Comparison of ENCODE assay signal across 19 mouse cellular contexts in genomic region chr8:10989946-10990345, GRCm38 (mm10). TPM values are rescaled to one million over a fixed set of nuclear protein-coding genes. Genes with fewer than 3 reads are reported as not detected.
DNase-seq lines count a peak whose midpoint lies in the region; ATAC-seq and TF ChIP-seq lines count a peak whose summit lies in the region.
"Had no signal": no experiment of that assay in that cellular context is flagged by ENCODE, and none has a peak within 500 bp of the region (broad histone marks: within the 10 kb centered on the region; RNA-seq: fewer than 3 reads in every experiment).

No protein-coding gene starts in this region.

- H3K4me3 ChIP-seq in gastrocnemius, adult 2 months: no peak overlapping the region
- peak overlapping the region; percentile 10; the same call in 1 of the 2 replicates for H3K4me3 ChIP-seq in liver, embryonic 12.5 days

- peaks cover 98% of the 10 kb centered on the region for H3K4me1 ChIP-seq in liver, embryonic 12.5 days

- no peaks in the 10 kb centered on the region for H3K9me3 ChIP-seq in liver, embryonic 12.5 days (replicated peaks)
- H3K9me3 ChIP-seq: heart, embryonic 10.5 days had no signal

- H3K4me2 ChIP-seq in liver, embryonic 12.5 days: peak overlapping the region; percentile 61

- peaks cover 75% of the 10 kb centered on the region for H3K36me3 ChIP-seq in liver, embryonic 12.5 days

- H3K27ac ChIP-seq in gastrocnemius, adult 2 months: peak overlapping the region; percentile 86
- peak overlapping the region; percentile 82 for H3K27ac ChIP-seq in liver, embryonic 12.5 days

- peak overlapping the region; percentile 51 for H3K9ac ChIP-seq in liver, embryonic 12.5 days
- H3K9ac ChIP-seq: lung, embryonic 14.5 days had no signal

- WGBS in liver, embryonic 12.5 days (ENCODE audit: insufficient replicate concordance): 82% methylated on average over 3 of the region's 3 CpGs

- H3K27me3 ChIP-seq in liver, embryonic 12.5 days (replicated peaks): no peaks in the 10 kb centered on the region
- H3K27me3 ChIP-seq: CH12.LX, Patski had no signal

- intact Hi-C loops in gastrocnemius, adult 2 months (cut with DNase I): no loop called here
- intact Hi-C loops in gastrocnemius, postnatal 36 days (cut with DNase I): no loop called here

- no peak for DNase-seq in gastrocnemius, adult 2 months
- DNase-seq in gastrocnemius, postnatal 36 days: no peak
- DNase-seq in retina, postnatal 1 day: peak; percentile 53
- no peak for DNase-seq in retina, embryonic 14.5 days (ENCODE audit: low spot score)
- no peak for DNase-seq in cerebellum, postnatal 14 days
- no peak for DNase-seq in layer of hippocampus, postnatal 10 days (ENCODE audit: low spot score in 2 of 2)
- DNase-seq: cerebellum, adult 2 months; embryo, embryonic 11 days; heart, postnatal 36 days; kidney, adult 11 months; kidney, postnatal 14 days; left cerebral cortex, postnatal 4 days; lung, embryonic 14.5 days; thymus, adult 18-20 months had no signal

- ATAC-seq in liver, embryonic 12.5 days: no peak
- no peak for ATAC-seq in frontal cortex, adult (ENCODE audit: low TSS enrichment)
- ATAC-seq: Patski had no signal

- no peak for TF ChIP-seq CTCF in gastrocnemius, adult 2 months (IDR thresholded peaks at IDR 0.05)

RNA-seq across cellular contexts. Expression of gene Irs2, which starts 18.3 kb away (rescaled TPM):
- 10 to 100 TPM; 28.2 to 44.8 TPM for total RNA-seq in gastrocnemius, adult 2 months (2021)
- 10 to 100 TPM; 17.9 to 18.9 TPM for total RNA-seq in gastrocnemius, postnatal 36 days (2021)
- 9.6 and 10.4 TPM in 2 replicates for polyA plus RNA-seq in liver, embryonic 12.5 days (2016; fragmentation: Nextera tagmentation; extraction: Ambion mirVana)
- total RNA-seq in layer of hippocampus, postnatal 10 days (2021): 10 to 100 TPM; 44.9 to 54.0 TPM
